Mouse (Mus musculus) kidney, embryonic 14.5 days (tissue): ENCODE data around the gene Clec2i. TPM values are rescaled to one million over a fixed set of nuclear protein-coding genes. Genes with fewer than 3 reads are reported as not detected.
"Not testable (repeated sequence)": the region's sequence is repeated elsewhere in the genome, so short reads cannot be mapped to it uniquely, and the experiment has no call there.

Experiments
- ATAC-seq: fragments of 200-750 bp; cut with Nextera tagmentation; 2 replicates; pipeline ENCODE4 v1.8.0; 2017; ENCODE audit warnings: moderate number of reproducible peaks, mild to moderate bottlenecking, moderate TSS enrichment, moderate library complexity; ENCODE audit not compliant: low FRiP score, low TSS enrichment
- H3K27ac ChIP-seq: fragments of 300-500 bp; sonication (generic); 2 replicates; pipeline ENCODE4 v1.5.1; 2014; ENCODE audit warnings: low read depth, mild to moderate bottlenecking, low read length, moderate library complexity, mixed read lengths
- H3K27me3 ChIP-seq: fragments of 300-500 bp; sonication (generic); 2 replicates; pipeline ENCODE4 v1.6.1; 2014; ENCODE audit warnings: mild to moderate bottlenecking, low read length; ENCODE audit not compliant: control insufficient read depth, insufficient read depth
- H3K36me3 ChIP-seq: fragments of 300-500 bp; sonication (generic); 2 replicates; pipeline ENCODE4 v1.6.1; 2014; ENCODE audit warnings: low read length, mixed read lengths; ENCODE audit not compliant: control insufficient read depth, insufficient read depth
- H3K4me1 ChIP-seq: fragments of 300-500 bp; sonication (generic); 2 replicates; pipeline ENCODE4 v1.6.1; 2014; ENCODE audit warnings: low read length, mixed read lengths; ENCODE audit not compliant: control insufficient read depth, insufficient read depth
- H3K4me2 ChIP-seq: fragments of 300-500 bp; sonication (generic); replicated peaks from 2 replicates; pipeline ENCODE4 v1.6.1; 2014; ENCODE audit warnings: low read depth, mild to moderate bottlenecking, low read length
- H3K4me3 ChIP-seq: fragments of 300-500 bp; sonication (generic); 2 replicates; pipeline ENCODE4 v1.5.1; 2014; ENCODE audit warnings: mild to moderate bottlenecking, low read length
- H3K9ac ChIP-seq: fragments of 300-500 bp; sonication (generic); 2 replicates; pipeline ENCODE4 v1.6.1; 2014; ENCODE audit warnings: low read depth, mild to moderate bottlenecking, low read length, moderate library complexity
- H3K9me3 ChIP-seq: fragments of 300-500 bp; sonication (generic); 2 replicates; pipeline ENCODE4 v1.6.1; 2016; ENCODE audit warnings: low read length; ENCODE audit not compliant: control insufficient read depth
- WGBS: fragments of 180-500 bp; shearing (Covaris S2); extraction: QIAGEN DNeasy Blood & Tissue Kit; methylation state at CpG from one replicate; pipeline ENCODE4 v1.1.7; 2014; 5-methylcytosine and 5-hydroxymethylcytosine counted together
- polyA plus RNA-seq: library from polyadenylated mRNA; unstranded; fragments of >200 nt; fragmentation: Nextera tagmentation; extraction: Ambion mirVana; gene quantifications from 2 replicates; pipeline ENCODE4 v1.2.1, GENCODE M21; 2014

The Clec2i gene
- polyA plus RNA-seq, 1 experiment from 2014 or later = 0.23 TPM

GRCm38 (mm10) chr6:128890948-128891355 lies 3.6 kb downstream of the Clec2i start, which contains the start of gene BC035044:
Gene BC035044 (minus strand): TSS chr6:128891126.
- no peaks in the 10 kb centered on the region for H3K9me3 ChIP-seq
- WGBS = 75% methylated on average over 2 of the region's 2 CpGs

GRCm38 (mm10) chr6:128895404-128896001 lies 8.1 kb downstream of the Clec2i start:
- Histone ChIP-seq H3K9ac (no peak overlapping the region), H3K4me3 (no peak overlapping the region), H3K4me1 (no peaks in the 10 kb centered on the region), H3K27ac (no peak overlapping the region), H3K27me3 (no peaks in the 10 kb centered on the region), H3K36me3 (no peaks in the 10 kb centered on the region), H3K4me2 (no peak overlapping the region), H3K9me3 (no peaks in the 10 kb centered on the region)
- whole genome bisulfite sequencing = 85% methylated on average over 3 of the region's 3 CpGs
- ATAC-seq = no peak

More at GRCm38 (mm10) chr6:128890948-128891355, 3.6 kb downstream of the Clec2i start, which contains the start of gene BC035044:
- Histone ChIP-seq H3K9ac (no peak within 1 kb of the TSS), H3K4me1 (no peaks in the 10 kb centered on the region), H3K4me3 (no peak within 1 kb of the TSS), H3K27me3 (no peaks in the 10 kb centered on the region), H3K27ac (no peak within 1 kb of the TSS), H3K36me3 (no peaks in the 10 kb centered on the region), H3K4me2 (no peak within 1 kb of the TSS)
- no peak for ATAC-seq

- Histone ChIP-seq H3K27me3 (no peaks in the 10 kb centered on the region), H3K4me3 (no peak overlapping the region), H3K4me1 (no peaks in the 10 kb centered on the region), H3K36me3 (no peaks in the 10 kb centered on the region), H3K4me2 (no peak overlapping the region), H3K9ac (no peak overlapping the region), H3K9me3 (no peaks in the 10 kb centered on the region), H3K27ac (no peak overlapping the region)
- 85% methylated on average over 2 of the region's 2 CpGs for WGBS
- no peak for ATAC-seq
Measured at GRCm38 (mm10) chr6:128900044-128900443, 12.7 kb downstream of the Clec2i start.

- not testable (repeated sequence) for H3K27me3 ChIP-seq, ATAC-seq, H3K4me2 ChIP-seq, H3K36me3 ChIP-seq, H3K4me1 ChIP-seq, H3K4me3 ChIP-seq, H3K27ac ChIP-seq, H3K9me3 ChIP-seq, H3K9ac ChIP-seq
- 85% methylated on average over 6 of the region's 6 CpGs for WGBS
Measured at GRCm38 (mm10) chr6:128900796-128901552, 13.6 kb downstream of the Clec2i start.

GRCm38 (mm10) chr6:128913598-128914254 lies 26.3 kb downstream of the Clec2i start:
- no peak overlapping the region for H3K27ac ChIP-seq
- no peaks in the 10 kb centered on the region for H3K36me3 ChIP-seq
- H3K9ac ChIP-seq = no peak overlapping the region
- ATAC-seq = no peak
- H3K4me1 ChIP-seq = no peaks in the 10 kb centered on the region
- no peak overlapping the region for H3K4me2 ChIP-seq
- 78% methylated on average over 2 of the region's 2 CpGs for whole genome bisulfite sequencing
- H3K4me3 ChIP-seq = no peak overlapping the region
- no peaks in the 10 kb centered on the region for H3K9me3 ChIP-seq
- no peaks in the 10 kb centered on the region for H3K27me3 ChIP-seq

DNA sequence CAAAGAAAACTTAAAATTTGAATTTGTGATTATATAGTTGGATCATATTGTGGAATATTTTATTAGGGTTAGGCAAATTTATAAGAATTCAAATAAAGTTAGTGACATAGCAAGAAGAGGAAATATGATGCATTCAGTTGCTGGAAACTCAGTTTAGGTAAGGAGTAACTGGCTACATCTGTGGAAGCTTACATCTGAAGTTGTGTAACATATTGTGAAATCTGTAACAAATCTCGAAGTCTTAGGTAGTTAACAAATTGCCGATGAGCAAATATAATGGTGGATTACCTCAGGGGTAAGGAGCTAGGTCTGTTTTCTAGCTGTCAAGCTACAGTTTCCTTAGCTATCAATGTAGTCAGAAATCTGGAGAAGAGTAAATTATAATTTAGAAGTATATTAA lies 29.9 kb downstream of the Clec2i start:
- H3K27ac ChIP-seq = no peak overlapping the region
- WGBS = 91% methylated on average over 2 of the region's 2 CpGs
- no peak for ATAC-seq
- no peak overlapping the region for H3K9ac ChIP-seq
- no peaks in the 10 kb centered on the region for H3K4me1 ChIP-seq
- H3K4me3 ChIP-seq = no peak overlapping the region
- no peaks in the 10 kb centered on the region for H3K27me3 ChIP-seq
- no peaks in the 10 kb centered on the region for H3K36me3 ChIP-seq
- no peak overlapping the region for H3K4me2 ChIP-seq
- H3K9me3 ChIP-seq = no peaks in the 10 kb centered on the region

DNA sequence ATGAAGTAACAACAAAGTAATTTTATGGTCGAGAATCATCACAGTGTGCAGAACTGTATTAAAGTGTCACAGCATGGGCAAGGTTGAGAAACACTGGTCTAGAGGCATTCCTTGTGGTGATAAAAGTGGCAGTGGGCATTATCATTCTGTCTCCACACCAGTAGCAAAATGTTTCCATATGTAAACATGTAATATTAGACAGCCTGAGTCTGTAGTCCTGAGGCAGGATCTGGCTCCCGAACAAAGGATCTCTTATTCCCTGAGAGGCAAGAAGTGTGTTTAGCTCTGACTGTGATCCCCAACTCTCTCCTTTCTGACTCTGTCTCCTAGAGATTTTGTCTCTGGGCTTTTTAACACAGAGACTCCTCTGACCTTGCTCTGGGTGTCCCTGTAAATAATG lies 45.7 kb downstream of the Clec2i start:
- no peak overlapping the region for H3K4me3 ChIP-seq
- no peaks in the 10 kb centered on the region for H3K4me1 ChIP-seq
- no peak overlapping the region for H3K9ac ChIP-seq
- no peaks in the 10 kb centered on the region for H3K36me3 ChIP-seq
- no peaks in the 10 kb centered on the region for H3K27me3 ChIP-seq
- no peak overlapping the region for H3K27ac ChIP-seq
- 86% methylated on average over 2 of the region's 2 CpGs for WGBS
- ATAC-seq = no peak
- H3K4me2 ChIP-seq = no peak overlapping the region
- no peaks in the 10 kb centered on the region for H3K9me3 ChIP-seq

GRCm38 (mm10) chr6:128934081-128934480 lies 46.7 kb downstream of the Clec2i start, which contains the start of gene Clec2g:
Gene Clec2g (plus strand): TSS chr6:128934381.
- 90% methylated on average over 4 of the region's 4 CpGs for WGBS
- H3K9ac ChIP-seq, H3K36me3 ChIP-seq, H3K27ac ChIP-seq, H3K27me3 ChIP-seq, H3K9me3 ChIP-seq, H3K4me1 ChIP-seq, ATAC-seq, H3K4me2 ChIP-seq, H3K4me3 ChIP-seq: not testable (repeated sequence)
